In genomic region chr2:119350555-119351486, GRCm38 (mm10) we compare ENCODE assay signal across 8 mouse cellular contexts. TPM values are rescaled to one million over a fixed set of nuclear protein-coding genes. Genes with fewer than 3 reads are reported as not detected.
A peak's percentile ranks its signal among the peaks of the same experiment; 100 is the strongest.
DNase-seq lines count a peak whose midpoint lies in the region; ATAC-seq and TF ChIP-seq lines count a peak whose summit lies in the region.

Gene Chac1, plus strand, starts transcription at chr2:119351229.

- H3K4me2 ChIP-seq in forebrain, embryonic 15.5 days (replicated peaks) = peak within 1 kb of the TSS; percentile 94
- peak within 1 kb of the TSS; percentile 72 for H3K4me2 ChIP-seq in lung, embryonic 14.5 days

- H3K36me3 ChIP-seq in forebrain, embryonic 15.5 days = no peaks in the 10 kb centered on the region
- no peaks in the 10 kb centered on the region for H3K36me3 ChIP-seq in lung, embryonic 14.5 days (ENCODE audit: insufficient read depth)

- ATAC-seq in forebrain, embryonic 15.5 days (replicated peaks) = peak; percentile 98
- peak; percentile 96 for ATAC-seq in lung, embryonic 14.5 days (ENCODE audit: insufficient read depth)

- peak; percentile 91 for DNase-seq in MEL-GATA-1-ER (ENCODE audit: extremely low read depth, low read depth)
- peak; percentile 93 to 97 for DNase-seq in cerebellum, adult 18-20 months
- peak; percentile 70 to 79 for DNase-seq in heart, postnatal 36 days
- DNase-seq in layer of hippocampus, adult 8-10 months (ENCODE audit: low spot score in 2 of 2) = peak; percentile 93 to 94
- peak; percentile 86 for DNase-seq in lung, embryonic 14.5 days
- DNase-seq in ovary, adult 18-20 months (ENCODE audit: low spot score) = peak; percentile 89
- DNase-seq in thymus, postnatal 0 days (ENCODE audit: low spot score) = peak; percentile 43

- WGBS in forebrain, embryonic 15.5 days = 4% methylated on average over 58 of the region's 58 CpGs
- 3% methylated on average over 58 of the region's 58 CpGs for WGBS in lung, embryonic 14.5 days

- intact Hi-C loops in heart, postnatal 36 days (cut with DNase I) = no loop called here

- peaks cover 10% of the 10 kb centered on the region for H3K4me1 ChIP-seq in forebrain, embryonic 15.5 days
- H3K4me1 ChIP-seq in lung, embryonic 14.5 days (ENCODE audit: insufficient read depth) = peaks cover 3% of the 10 kb centered on the region; the same call in 1 of the 2 replicates

- TF ChIP-seq CTCF in lung, embryonic 14.5 days (IDR thresholded peaks at IDR 0.05; ENCODE audit: low read depth) = no peak

- H3K4me3 ChIP-seq in forebrain, embryonic 15.5 days = peak within 1 kb of the TSS; percentile 82
- peak within 1 kb of the TSS; percentile 46 for H3K4me3 ChIP-seq in lung, embryonic 14.5 days (ENCODE audit: low read depth, low read length)

- peak within 1 kb of the TSS; percentile 67 for H3K9ac ChIP-seq in forebrain, embryonic 15.5 days (replicated peaks)
- peak within 1 kb of the TSS; percentile 51 for H3K9ac ChIP-seq in lung, embryonic 14.5 days

- H3K27me3 ChIP-seq in forebrain, embryonic 15.5 days = peaks cover 4% of the 10 kb centered on the region; the same call in 1 of the 2 replicates
- H3K27me3 ChIP-seq in lung, embryonic 14.5 days (ENCODE audit: insufficient read depth, low read length) = peaks cover 16% of the 10 kb centered on the region

- H3K9me3 ChIP-seq in forebrain, embryonic 15.5 days = no peaks in the 10 kb centered on the region
- no peaks in the 10 kb centered on the region for H3K9me3 ChIP-seq in lung, embryonic 14.5 days (ENCODE audit: low read depth, low read length)

- H3K27ac ChIP-seq in forebrain, embryonic 15.5 days (replicated peaks) = no peak within 1 kb of the TSS
- H3K27ac ChIP-seq in lung, embryonic 14.5 days (ENCODE audit: low read depth) = no peak within 1 kb of the TSS

RNA-seq across cellular contexts. Expression of gene Chac1, which starts in this region (rescaled TPM):
- 5.5 and 5.8 TPM in 2 replicates for polyA plus RNA-seq in forebrain, embryonic 15.5 days (2015; fragmentation: Nextera tagmentation; extraction: Ambion mirVana)
- total RNA-seq in heart, postnatal 36 days (2021) = 10 to 100 TPM; 11.3 to 12.3 TPM
- 1 to 10 TPM; 5.1 to 6.4 (median 6.4) TPM for total RNA-seq in layer of hippocampus, adult 8-10 months (2022)
- polyA plus RNA-seq in lung, embryonic 14.5 days (2014; fragmentation: Nextera tagmentation; extraction: Ambion mirVana) = 0.64 and 0.70 TPM in 2 replicates
- 0.13 and 0.30 TPM in 2 replicates for polyA plus RNA-seq in thymus, postnatal 0 days (2015; fragmentation: Nextera tagmentation; extraction: Ambion mirVana)

Comparison
In these comparisons a context has a peak if more than half of its experiments do, and no peak if none do; other contexts are left out.
1. Peak in DNase-seq, ATAC-seq, H3K4me3 ChIP-seq, H3K9ac ChIP-seq and H3K4me2 ChIP-seq in lung, embryonic 14.5 days; RNA of the gene not detected or under 1 TPM.
2. Peak in DNase-seq in thymus, postnatal 0 days; RNA of the gene not detected or under 1 TPM.
3. DNase-seq: peak in every context shown above with its lines; median percentile 95 in cerebellum, adult 18-20 months; 94 in layer of hippocampus, adult 8-10 months; 91 in MEL-GATA-1-ER; 89 in ovary, adult 18-20 months; 86 in lung, embryonic 14.5 days; 74 in heart, postnatal 36 days; 43 in thymus, postnatal 0 days.